Mouse (Mus musculus): ENCODE results near the gene Grin1.

GRCm38 (mm10) chr2:25288734-25289345 lies 30.1 kb downstream of the Grin1 start:
- TF ChIP-seq NELFE (IDR thresholded peaks at IDR 0.05; ENCODE audit: low read depth, low read length) (no peak), CTCF (IDR thresholded peaks at IDR 0.05 in 2 of 3, conservative IDR thresholded peaks at IDR 0.05 in 1 of 3; ENCODE audit: control insufficient read depth in 1 of 3, insufficient read depth in 1 of 3, low read depth in 2 of 3, low read length in 3 of 3, poor library complexity in 1 of 3, severe bottlenecking in 1 of 3) (no peak), RAD21 (IDR thresholded peaks at IDR 0.05; ENCODE audit: low read depth, low read length) (no peak), MEF2A (IDR thresholded peaks at IDR 0.05; ENCODE audit: extremely low read depth, insufficient replicate concordance, low read depth, low read length, poor library complexity, severe bottlenecking) (no peak), MAFK (IDR thresholded peaks at IDR 0.05; ENCODE audit: borderline replicate concordance, low read depth, low read length) (no peak), NRF1 (IDR thresholded peaks at IDR 0.05; ENCODE audit: insufficient read depth, low read depth, low read length, poor library complexity, severe bottlenecking) (no peak), POLR2A (IDR thresholded peaks at IDR 0.05; ENCODE audit: control insufficient read depth in 1 of 2, insufficient read depth in 1 of 2, low read depth in 1 of 2, low read length in 2 of 2, poor library complexity in 1 of 2) (no peak), TAL1 (IDR thresholded peaks at IDR 0.05; ENCODE audit: low read length) (no peak), KAT2A (conservative IDR thresholded peaks at IDR 0.05; ENCODE audit: low read depth, low read length) (no peak), EP300 (IDR thresholded peaks at IDR 0.05; ENCODE audit: low read depth in 1 of 2, low read length in 2 of 2) (no peak)

Data from MEL (cell line).